Mouse (Mus musculus): ENCODE results near the gene Gm13275.

DNA sequence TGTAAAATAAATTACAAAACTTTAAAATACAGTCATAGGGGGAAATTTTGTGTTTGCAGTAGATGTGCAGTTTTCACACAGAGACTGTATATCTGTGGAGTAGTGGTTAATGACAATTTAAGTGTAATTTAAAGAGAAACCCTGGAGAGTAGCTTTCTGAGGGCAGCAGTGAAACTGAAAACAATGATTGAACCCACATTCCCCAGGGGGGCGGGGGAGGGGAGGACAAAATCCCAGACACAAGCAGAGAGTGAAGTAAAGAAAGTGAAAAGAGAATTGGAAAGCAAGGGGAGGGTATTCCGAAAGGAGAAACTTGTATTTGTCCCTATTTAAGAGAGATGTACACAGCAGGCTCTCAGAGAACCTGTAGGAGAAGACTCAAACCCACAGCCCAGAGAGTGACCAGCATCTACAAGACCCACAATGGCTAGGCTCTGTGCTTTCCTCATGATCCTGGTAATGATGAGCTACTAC, 47.2 kb downstream of the Gm13275 start, which contains the start of gene Ifna4:
- TF ChIP-seq CTCF (IDR thresholded peaks at IDR 0.05; ENCODE audit: control insufficient read depth, insufficient read depth, low read length), result no peak
- TF ChIP-seq POLR2A (IDR thresholded peaks at IDR 0.05; ENCODE audit: borderline replicate concordance, control insufficient read depth, low read depth, low read length), result no peak
